Mouse (Mus musculus) heart, adult 2 months (tissue): Measurements from ENCODE around the gene Pdxdc1.

Source experiments
- CTCF ChIP-seq: fragments of 200-600 bp; IDR thresholded peaks from 2 replicates; pipeline ENCODE4 v1.8.1; 2022; ENCODE audit warnings: antibody characterized with exemption, mild to moderate bottlenecking, moderate library complexity
- EP300 ChIP-seq: fragments of 200-500 bp; IDR thresholded peaks from 2 replicates; pipeline ENCODE4 v1.6.1; 2011; ENCODE audit warnings: low read depth, low read length, control low read depth; ENCODE audit not compliant: insufficient read depth
- POLR2A ChIP-seq: fragments of 200-500 bp; IDR thresholded peaks from 2 replicates; pipeline ENCODE4 v1.6.1; 2011; ENCODE audit warnings: mild to moderate bottlenecking, low read depth, low read length, control low read depth; ENCODE audit not compliant: insufficient read depth

DNA sequence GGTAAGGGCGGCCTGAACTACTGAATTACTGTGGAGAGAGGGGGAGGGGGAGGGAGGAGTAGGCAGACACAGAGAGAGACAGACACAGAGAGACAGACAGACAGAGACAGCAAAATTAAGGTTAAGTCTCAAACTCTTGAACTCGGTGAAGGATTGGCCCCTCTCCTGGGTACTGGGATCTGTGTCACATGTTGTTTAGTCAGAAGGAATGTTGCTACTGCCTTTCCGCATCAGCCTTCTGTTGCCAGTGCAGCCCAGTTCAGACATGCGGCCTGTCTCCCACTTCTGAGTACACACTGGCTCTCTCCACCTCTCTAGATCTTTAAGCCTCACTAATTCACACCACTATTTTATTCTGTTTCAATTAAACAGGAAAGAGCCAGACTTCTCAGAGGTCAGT lies 76.4 kb downstream of the Pdxdc1 start:
- TF ChIP-seq CTCF, result no peak
- TF ChIP-seq POLR2A, result no peak
- TF ChIP-seq EP300, result no peak
